Mouse (Mus musculus) CH12.LX (cell line): ENCODE measurements around the gene Col25a1. TPM values are rescaled to one million over a fixed set of nuclear protein-coding genes. Genes with fewer than 3 reads are reported as not detected.

Experiments
- DNase-seq: peaks from one replicate; pipeline ENCODE4 v3.0.0-alpha.2; 2013; ENCODE audit errors: extremely low read depth
- H3K27ac ChIP-seq: 2 replicates; pipeline ENCODE4 v1.5.1; 2012; ENCODE audit warnings: low read depth, mild to moderate bottlenecking, control low read depth, moderate library complexity; ENCODE audit not compliant: insufficient read depth
- H3K27me3 ChIP-seq: replicated peaks from 2 replicates; pipeline ENCODE3; 2012; ENCODE audit warnings: inconsistent platforms
- H3K36me3 ChIP-seq, 2 experiments: replicated peaks in 1 of 2; 2 replicates each; pipeline versions ENCODE3 to v1.6.1; 2012; ENCODE audit warnings: inconsistent platforms in 1 of 2, low read length in 1 of 2, mild to moderate bottlenecking in 1 of 2, mixed read lengths in 1 of 2, moderate library complexity in 1 of 2; ENCODE audit not compliant: control insufficient read depth in 1 of 2, insufficient read depth in 1 of 2
- H3K4me1 ChIP-seq, 2 experiments: 2 replicates each; pipeline ENCODE4 v1.6.1; 2012; ENCODE audit warnings: inconsistent platforms in 1 of 2, moderate library complexity in 1 of 2; ENCODE audit not compliant: insufficient read depth in 2 of 2, control insufficient read depth in 1 of 2
- H3K4me2 ChIP-seq: 2 replicates; pipeline ENCODE4 v1.6.1; 2012; ENCODE audit warnings: low read depth, mild to moderate bottlenecking, control low read depth; ENCODE audit not compliant: poor library complexity, insufficient read depth, severe bottlenecking
- H3K4me3 ChIP-seq, 3 experiments: fragments of 150-350 bp in 1 of 3; sonication (generic) in 1 of 3; replicated peaks in 1 of 3; 2 replicates each; pipeline versions ENCODE3 to v1.5.1; 2011 to 2012; ENCODE audit warnings: low read depth in 2 of 3, low read length in 2 of 3, mild to moderate bottlenecking in 2 of 3, moderate library complexity in 2 of 3, control low read depth in 1 of 3, improper control_type of control experiment in 1 of 3, inconsistent platforms in 1 of 3, mixed read lengths in 1 of 3; ENCODE audit not compliant: poor library complexity in 1 of 3
- H3K79me2 ChIP-seq: replicated peaks from 2 replicates; pipeline ENCODE4 v1.6.1; 2012; ENCODE audit warnings: mild to moderate bottlenecking, moderate library complexity; ENCODE audit not compliant: control insufficient read depth, poor library complexity, insufficient read depth, severe bottlenecking; ENCODE audit errors: extremely low read depth
- H3K9ac ChIP-seq: 2 replicates; pipeline ENCODE4 v1.6.1; 2012; ENCODE audit warnings: low read depth, mild to moderate bottlenecking, control low read depth, moderate library complexity; ENCODE audit not compliant: insufficient read depth
- H3K9me3 ChIP-seq: replicated peaks from 2 replicates; pipeline ENCODE3; 2012; ENCODE audit warnings: low read length, inconsistent platforms, mixed read lengths
- BHLHE40 ChIP-seq: IDR thresholded peaks from 2 replicates; pipeline ENCODE4 v1.6.1; 2011; ENCODE audit warnings: mild to moderate bottlenecking, low read depth, low read length, improper control_type of control experiment
- CHD1 ChIP-seq: IDR thresholded peaks from 2 replicates; pipeline ENCODE4 v1.6.1; 2012; ENCODE audit warnings: low read depth, low read length, improper control_type of control experiment, inconsistent platforms
- CTCF ChIP-seq, 2 experiments: IDR thresholded peaks in 1 of 2; conservative IDR thresholded peaks in 1 of 2; 2 replicates each; pipeline ENCODE4 v1.5.1; 2011 to 2012; ENCODE audit warnings: low read depth in 2 of 2, low read length in 2 of 2, improper control_type of control experiment in 1 of 2, inconsistent platforms in 1 of 2, mild to moderate bottlenecking in 1 of 2, moderate library complexity in 1 of 2
- E2F4 ChIP-seq: IDR thresholded peaks from 2 replicates; pipeline ENCODE4 v1.6.1; 2011; ENCODE audit warnings: low read depth, low read length, improper control_type of control experiment; ENCODE audit not compliant: insufficient replicate concordance
- ELF1 ChIP-seq: IDR thresholded peaks from 2 replicates; pipeline ENCODE4 v1.6.1; 2014; ENCODE audit warnings: low read depth, mild to moderate bottlenecking, inconsistent platforms, low read length, improper control_type of control experiment
- ETS1 ChIP-seq: conservative IDR thresholded peaks from 2 replicates; pipeline ENCODE4 v1.6.1; 2012; ENCODE audit warnings: low read depth, mild to moderate bottlenecking, inconsistent platforms, low read length, improper control_type of control experiment, moderate library complexity
- HCFC1 ChIP-seq: IDR thresholded peaks from 2 replicates; pipeline ENCODE4 v1.6.1; 2012; ENCODE audit warnings: low read depth, mild to moderate bottlenecking, inconsistent platforms, low read length, improper control_type of control experiment
- JUN ChIP-seq: IDR thresholded peaks from 2 replicates; pipeline ENCODE4 v1.6.1; 2011; ENCODE audit warnings: low read depth, mild to moderate bottlenecking, low read length, improper control_type of control experiment, moderate library complexity; ENCODE audit not compliant: insufficient read depth
- KAT2A ChIP-seq: IDR thresholded peaks from 2 replicates; pipeline ENCODE4 v1.6.1; 2012; ENCODE audit warnings: low read length, improper control_type of control experiment, inconsistent platforms; ENCODE audit not compliant: insufficient replicate concordance
- MAFK ChIP-seq: IDR thresholded peaks from 2 replicates; pipeline ENCODE4 v1.6.1; 2011; ENCODE audit warnings: low read length, improper control_type of control experiment; ENCODE audit not compliant: insufficient replicate concordance
- MAZ ChIP-seq: IDR thresholded peaks from 2 replicates; pipeline ENCODE4 v1.6.1; 2012; ENCODE audit warnings: low read depth, mild to moderate bottlenecking, inconsistent platforms, low read length, improper control_type of control experiment, moderate library complexity
- MEF2A ChIP-seq: IDR thresholded peaks from 2 replicates; pipeline ENCODE4 v1.6.1; 2014; ENCODE audit warnings: low read depth, mild to moderate bottlenecking, inconsistent platforms, low read length, improper control_type of control experiment, borderline replicate concordance
- MXI1 ChIP-seq: IDR thresholded peaks from 2 replicates; pipeline ENCODE4 v1.6.1; 2011; ENCODE audit warnings: mild to moderate bottlenecking, low read depth, low read length, improper control_type of control experiment
- MYC ChIP-seq: IDR thresholded peaks from 2 replicates; pipeline ENCODE4 v1.6.1; 2011; ENCODE audit warnings: low read depth, mild to moderate bottlenecking, improper control_type of control experiment, low read length
- NELFE ChIP-seq: IDR thresholded peaks from 2 replicates; pipeline ENCODE4 v1.6.1; 2011; ENCODE audit warnings: low read depth, low read length, improper control_type of control experiment
- NRF1 ChIP-seq: IDR thresholded peaks from 2 replicates; pipeline ENCODE4 v1.6.1; 2014; ENCODE audit warnings: low read depth, mild to moderate bottlenecking, inconsistent platforms, low read length, improper control_type of control experiment, moderate library complexity
- PAX5 ChIP-seq: IDR thresholded peaks from 2 replicates; pipeline ENCODE4 v1.6.1; 2012; ENCODE audit warnings: low read length, inconsistent platforms, mixed read lengths
- POLR2A ChIP-seq: IDR thresholded peaks from 2 replicates; pipeline ENCODE4 v1.6.1; 2011; ENCODE audit warnings: low read depth, mild to moderate bottlenecking, improper control_type of control experiment, low read length
- POLR2AphosphoS2 ChIP-seq: IDR thresholded peaks from 2 replicates; pipeline ENCODE4 v1.6.1; 2011; ENCODE audit warnings: low read depth, low read length, improper control_type of control experiment
- RAD21 ChIP-seq: IDR thresholded peaks from 2 replicates; pipeline ENCODE4 v1.6.1; 2011; ENCODE audit warnings: low read depth, mild to moderate bottlenecking, low read length, improper control_type of control experiment, moderate library complexity
- TBP ChIP-seq: conservative IDR thresholded peaks from 2 replicates; pipeline ENCODE4 v1.6.1; 2011; ENCODE audit warnings: low read depth, low read length, improper control_type of control experiment
- TCF12 ChIP-seq: IDR thresholded peaks from 2 replicates; pipeline ENCODE4 v1.6.1; 2014; ENCODE audit warnings: low read depth, mild to moderate bottlenecking, inconsistent platforms, low read length, improper control_type of control experiment
- ZC3H11A ChIP-seq: IDR thresholded peaks from 2 replicates; pipeline ENCODE4 v1.6.1; 2012; ENCODE audit warnings: low read depth, mild to moderate bottlenecking, inconsistent platforms, low read length, improper control_type of control experiment
- dilution Hi-C: fragments of 300-500 bp; cut with MboI; formaldehyde crosslinking; loops from 2 replicates; pipeline ENCODE4 v1.14.3; 2020; ENCODE audit warnings: low sequenced_read_pairs; ENCODE audit not compliant: extremely low pct_unique_long_range_greater_than_20kb, extremely low pct_ligation_motif_present
- in situ Hi-C: fragments of 300-500 bp; cut with MboI; formaldehyde crosslinking; loops from 3 replicates; pipeline ENCODE4 v1.14.3; 2019; ENCODE audit warnings: low sequenced_read_pairs, low pct_ligation_motif_present, low pct_unique_long_range_greater_than_20kb, mixed read lengths
- polyA plus RNA-seq: library from polyadenylated mRNA; unstranded; fragments of >175 nt; gene quantifications from 2 replicates; pipeline ENCODE4 v1.2.1, GENCODE M21; 2012; ENCODE audit warnings: low read depth; ENCODE audit not compliant: insufficient read length
- total RNA-seq, 2 experiments: library from RNA; depleted of rRNA; stranded (reverse); fragments of 300-350 nt in 1 of 2; fragments of >200 nt in 1 of 2; gene quantifications; 2 replicates each; pipeline ENCODE4 v1.2.3; 2012 to 2014

Col25a1 gene
- total and polyA plus RNA-seq, 3 experiments, result not detected

DNA sequence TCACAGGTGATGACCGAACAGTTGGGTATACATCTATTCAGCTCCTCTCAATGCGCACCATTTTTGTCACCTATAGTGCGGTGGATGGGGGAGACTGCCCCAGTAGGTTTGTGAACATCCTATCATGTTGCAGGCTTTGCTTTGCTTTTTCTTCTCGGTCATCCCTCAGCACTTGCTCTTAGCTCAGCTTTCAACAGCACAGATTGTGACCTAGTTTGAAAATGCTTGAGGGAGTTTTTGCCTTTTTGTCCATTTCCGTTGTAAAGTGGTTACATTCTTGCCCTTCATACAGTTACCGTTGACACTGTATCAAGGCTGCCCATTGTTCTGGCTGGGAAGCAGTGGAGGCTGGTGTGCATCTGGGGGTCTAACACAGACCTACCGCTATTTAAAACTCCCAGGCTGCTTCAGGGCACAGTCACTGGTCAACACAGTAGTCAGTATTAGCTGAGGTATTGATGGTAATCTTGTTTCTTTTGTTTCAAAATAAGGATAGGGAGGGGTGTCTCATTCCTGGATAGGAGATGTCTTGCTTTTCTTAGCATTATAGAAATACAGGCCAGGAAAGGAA, 231.6 kb downstream of the Col25a1 start:
- H3K9ac ChIP-seq, result no peak overlapping the region
- no peak overlapping the region for H3K27ac ChIP-seq
- no peak for DNase-seq
- in situ Hi-C loops (no loop called here), dilution Hi-C loops (no loop called here)
- H3K4me3 ChIP-seq, result no peak overlapping the region
- no peaks in the 10 kb centered on the region for H3K27me3 ChIP-seq
- no peaks in the 10 kb centered on the region for H3K9me3 ChIP-seq
- H3K4me2 ChIP-seq, result no peak overlapping the region; the same call in 1 of the 2 replicates
- no peak for TF ChIP-seq MAZ
- TF ChIP-seq POLR2AphosphoS2, result no peak
- TF ChIP-seq PAX5, result no peak
- no peak for TF ChIP-seq NELFE
- TF ChIP-seq KAT2A, result no peak
- no peak for TF ChIP-seq ZC3H11A
- TF ChIP-seq ELF1, result no peak
- TF ChIP-seq BHLHE40, result no peak
- no peak for TF ChIP-seq ETS1
- no peak for TF ChIP-seq CHD1
- no peak for TF ChIP-seq TBP
- no peak for TF ChIP-seq CTCF (conservative IDR thresholded peaks at IDR 0.05 in 1 of 2, IDR thresholded peaks at IDR 0.05 in 1 of 2; ENCODE audit: low read depth in 2 of 2, low read length in 2 of 2)
- no peak for TF ChIP-seq MYC
- no peak for TF ChIP-seq MXI1
- no peak for TF ChIP-seq POLR2A
- TF ChIP-seq E2F4, result no peak
- TF ChIP-seq NRF1, result no peak
- TF ChIP-seq JUN, result no peak
- H3K36me3 ChIP-seq, result no peaks in the 10 kb centered on the region
- H3K4me1 ChIP-seq, result peaks cover 3 to 4% of the 10 kb centered on the region in 2 experiments; a peak in 1 of 4 replicates
- H3K79me2 ChIP-seq, result no peaks in the 10 kb centered on the region

DNA sequence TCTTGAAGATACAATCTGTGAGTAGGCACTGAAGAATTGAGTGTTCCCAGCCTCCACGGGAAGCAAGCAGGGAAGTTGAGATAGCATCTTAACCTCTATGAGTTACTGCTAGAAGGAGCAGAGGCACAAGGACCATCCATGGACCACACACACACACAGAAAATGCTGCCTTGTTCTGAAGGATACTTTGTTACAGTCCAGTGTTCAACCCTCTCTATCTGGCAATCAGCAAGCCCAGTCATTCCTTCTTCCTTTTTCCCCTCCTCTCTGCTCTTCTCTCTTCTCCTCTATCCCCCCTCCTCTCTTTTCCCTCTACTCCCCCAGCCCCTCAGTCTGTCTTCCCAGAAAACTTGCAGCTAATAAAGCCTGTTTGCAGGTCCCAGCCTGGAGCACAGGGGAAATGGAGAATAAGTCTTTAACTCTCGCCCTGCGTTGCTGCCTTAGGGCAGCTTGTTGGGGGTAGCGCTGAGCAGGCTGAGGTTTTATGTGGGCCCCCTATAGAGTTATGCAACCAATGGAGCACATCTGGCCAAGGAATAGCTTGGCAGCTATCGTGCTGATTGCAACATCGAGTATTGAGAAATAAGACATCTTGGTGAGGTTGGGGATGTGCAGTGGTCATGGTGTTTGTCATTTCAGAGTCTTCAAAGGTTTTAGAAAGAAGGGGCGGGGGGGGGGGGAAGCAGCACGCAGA, 235.8 kb downstream of the Col25a1 start:
- H3K27ac ChIP-seq, result no peak overlapping the region
- H3K79me2 ChIP-seq, result no peaks in the 10 kb centered on the region
- no peak overlapping the region for H3K9ac ChIP-seq
- no peak overlapping the region for H3K4me2 ChIP-seq
- H3K9me3 ChIP-seq, result no peaks in the 10 kb centered on the region
- in situ Hi-C loops (no loop called here), dilution Hi-C loops (no loop called here)
- H3K4me3 ChIP-seq, result no peak overlapping the region
- no peaks in the 10 kb centered on the region for H3K27me3 ChIP-seq
- TF ChIP-seq MAFK, result no peak
- TF ChIP-seq NELFE, result no peak
- TF ChIP-seq BHLHE40, result no peak
- TF ChIP-seq TCF12, result no peak
- no peak for TF ChIP-seq RAD21
- no peak for TF ChIP-seq MEF2A
- TF ChIP-seq HCFC1, result no peak
- no peaks in the 10 kb centered on the region for H3K36me3 ChIP-seq
- no peak for DNase-seq
- peaks cover 0 to 2% of the 10 kb centered on the region in 2 experiments; a peak in 1 of 4 replicates for H3K4me1 ChIP-seq
